Mouse (Mus musculus) embryonic facial prominence, embryonic 13.5 days (tissue): ENCODE measurements around the gene Ncor2. TPM values are rescaled to one million over a fixed set of nuclear protein-coding genes. Genes with fewer than 3 reads are reported as not detected.

Source experiments
- ATAC-seq: fragments of 200-750 bp; cut with Nextera tagmentation; 2 replicates; pipeline ENCODE4 v1.8.0; 2017; ENCODE audit warnings: low read depth; ENCODE audit not compliant: insufficient number of reproducible peaks, insufficient read depth, low FRiP score, low TSS enrichment
- H3K27ac ChIP-seq: fragments of 300-500 bp; sonication (generic); 2 replicates; pipeline ENCODE4 v1.5.1; 2015; ENCODE audit warnings: moderate library complexity, mild to moderate bottlenecking, inconsistent platforms
- H3K27me3 ChIP-seq: fragments of 300-500 bp; sonication (generic); 2 replicates; pipeline ENCODE4 v1.6.1; 2015; ENCODE audit warnings: mild to moderate bottlenecking, inconsistent platforms
- H3K36me3 ChIP-seq: fragments of 300-500 bp; sonication (generic); 2 replicates; pipeline ENCODE4 v1.6.1; 2015; ENCODE audit warnings: mild to moderate bottlenecking, inconsistent platforms
- H3K4me1 ChIP-seq: fragments of 300-500 bp; sonication (generic); 2 replicates; pipeline ENCODE4 v1.6.1; 2015; ENCODE audit warnings: inconsistent platforms
- H3K4me2 ChIP-seq: fragments of 300-500 bp; sonication (generic); 2 replicates; pipeline ENCODE4 v1.6.1; 2015; ENCODE audit warnings: moderate library complexity, mild to moderate bottlenecking, inconsistent platforms
- H3K4me3 ChIP-seq: fragments of 300-500 bp; sonication (generic); 2 replicates; pipeline ENCODE4 v1.5.1; 2015; ENCODE audit warnings: mild to moderate bottlenecking, inconsistent platforms
- H3K9ac ChIP-seq: fragments of 300-500 bp; sonication (generic); 2 replicates; pipeline ENCODE4 v1.6.1; 2015; ENCODE audit warnings: mild to moderate bottlenecking, inconsistent platforms
- H3K9me3 ChIP-seq: fragments of 300-500 bp; sonication (generic); 2 replicates; pipeline ENCODE4 v1.6.1; 2016; ENCODE audit warnings: inconsistent platforms
- WGBS: fragments of 180-500 bp; shearing (Covaris S2); methylation state at CpG from one replicate; pipeline ENCODE4 v1.1.7; 2015; ENCODE audit warnings: mixed read lengths; 5-methylcytosine and 5-hydroxymethylcytosine counted together
- polyA plus RNA-seq: library from polyadenylated mRNA; unstranded; fragments of >200 nt; fragmentation: Nextera tagmentation; extraction: Ambion mirVana; gene quantifications from 2 replicates; pipeline ENCODE4 v1.2.1, GENCODE M21; 2015

Ncor2 gene
- polyA plus RNA-seq, 1 experiment from 2014 or later, result 36.2 TPM

GRCm38 (mm10) chr5:125154989-125155388 is 24.0 kb downstream of the Ncor2 start:
- Histone ChIP-seq H3K4me2 (no peak overlapping the region; the same call in 1 of the 2 replicates), H3K27me3 (no peaks in the 10 kb centered on the region), H3K9me3 (no peaks in the 10 kb centered on the region), H3K36me3 (peaks cover 4% of the 10 kb centered on the region; the same call in 1 of the 2 replicates), H3K27ac (peak overlapping the region; percentile 22; the same call in 1 of the 2 replicates), H3K4me1 (peaks cover 94% of the 10 kb centered on the region), H3K9ac (peak overlapping the region; percentile 44; the same call in 1 of the 2 replicates), H3K4me3 (no peak overlapping the region)
- 60% methylated on average over 5 of the region's 5 CpGs for WGBS
- no peak for ATAC-seq

GRCm38 (mm10) chr5:125154178-125154577 is 24.8 kb downstream of the Ncor2 start:
- peaks cover 4% of the 10 kb centered on the region; the same call in 1 of the 2 replicates for H3K36me3 ChIP-seq
- no peak overlapping the region for H3K4me2 ChIP-seq
- no peak overlapping the region for H3K9ac ChIP-seq
- H3K27ac ChIP-seq, result 0 out of 2 replicates have a peak overlapping the region, but pooled peaks have one; percentile 11
- WGBS, result 70% methylated on average over 5 of the region's 5 CpGs
- no peak overlapping the region for H3K4me3 ChIP-seq
- H3K4me1 ChIP-seq, result peaks cover 91% of the 10 kb centered on the region
- ATAC-seq, result no peak
- no peaks in the 10 kb centered on the region for H3K9me3 ChIP-seq
- H3K27me3 ChIP-seq, result no peaks in the 10 kb centered on the region

GRCm38 (mm10) chr5:125153201-125153816 is 25.7 kb downstream of the Ncor2 start:
- H3K36me3 ChIP-seq, result peaks cover 4% of the 10 kb centered on the region; the same call in 1 of the 2 replicates
- H3K27me3 ChIP-seq, result no peaks in the 10 kb centered on the region
- 90% methylated on average over 11 of the region's 11 CpGs for WGBS
- H3K4me3 ChIP-seq, result no peak overlapping the region
- peaks cover 91% of the 10 kb centered on the region for H3K4me1 ChIP-seq
- no peak overlapping the region for H3K4me2 ChIP-seq
- no peak for ATAC-seq
- no peaks in the 10 kb centered on the region for H3K9me3 ChIP-seq
- H3K9ac ChIP-seq, result no peak overlapping the region
- peak overlapping the region; percentile 92 for H3K27ac ChIP-seq

GRCm38 (mm10) chr5:125151872-125152534 is 27.0 kb downstream of the Ncor2 start:
- peak overlapping the region; percentile 41 for H3K4me2 ChIP-seq
- H3K4me3 ChIP-seq, result peak overlapping the region; percentile 4; the same call in 1 of the 2 replicates
- no peaks in the 10 kb centered on the region for H3K9me3 ChIP-seq
- H3K27ac ChIP-seq, result peak overlapping the region; percentile 92
- peaks cover 91% of the 10 kb centered on the region for H3K4me1 ChIP-seq
- H3K9ac ChIP-seq, result peak overlapping the region; percentile 65
- peaks cover 4% of the 10 kb centered on the region; the same call in 1 of the 2 replicates for H3K36me3 ChIP-seq
- ATAC-seq, result peak; percentile 30; the same call in 1 of the 2 replicates
- no peaks in the 10 kb centered on the region for H3K27me3 ChIP-seq
- 12% methylated on average over 17 of the region's 17 CpGs for WGBS

GRCm38 (mm10) chr5:125150951-125151564 is 28.0 kb downstream of the Ncor2 start:
- peak overlapping the region; percentile 65; the same call in 1 of the 2 replicates for H3K9ac ChIP-seq

GRCm38 (mm10) chr5:125149142-125149541 is 29.9 kb downstream of the Ncor2 start:
- Histone ChIP-seq H3K36me3 (peaks cover 4% of the 10 kb centered on the region; the same call in 1 of the 2 replicates), H3K27ac (peak overlapping the region; percentile 63), H3K4me2 (no peak overlapping the region), H3K27me3 (no peaks in the 10 kb centered on the region), H3K9me3 (no peaks in the 10 kb centered on the region), H3K4me1 (peaks cover 73% of the 10 kb centered on the region), H3K9ac (no peak overlapping the region; the same call in 1 of the 2 replicates), H3K4me3 (no peak overlapping the region)
- 83% methylated on average over 17 of the region's 17 CpGs for WGBS
- no peak for ATAC-seq

More at GRCm38 (mm10) chr5:125150951-125151564, 28.0 kb downstream of the Ncor2 start:
- 26% methylated on average over 10 of the region's 10 CpGs for WGBS
- ATAC-seq, result peak; percentile 21; the same call in 1 of the 2 replicates
- Histone ChIP-seq H3K9me3 (no peaks in the 10 kb centered on the region), H3K36me3 (peaks cover 4% of the 10 kb centered on the region; the same call in 1 of the 2 replicates), H3K4me2 (peak overlapping the region; percentile 41), H3K27me3 (no peaks in the 10 kb centered on the region), H3K4me1 (peaks cover 87% of the 10 kb centered on the region), H3K4me3 (no peak overlapping the region), H3K27ac (peak overlapping the region; percentile 92)

- WGBS, result 64% methylated on average over 5 of the region's 5 CpGs
- peak overlapping the region; percentile 63 for H3K27ac ChIP-seq
- no peak overlapping the region for H3K4me3 ChIP-seq
- H3K4me1 ChIP-seq, result peaks cover 71% of the 10 kb centered on the region
- ATAC-seq, result no peak
- H3K27me3 ChIP-seq, result no peaks in the 10 kb centered on the region
- H3K9ac ChIP-seq, result no peak overlapping the region; the same call in 1 of the 2 replicates
- peaks cover 4% of the 10 kb centered on the region; the same call in 1 of the 2 replicates for H3K36me3 ChIP-seq
- no peaks in the 10 kb centered on the region for H3K9me3 ChIP-seq
- H3K4me2 ChIP-seq, result no peak overlapping the region
Observed at GRCm38 (mm10) chr5:125148686-125149085, 30.3 kb downstream of the Ncor2 start.

GRCm38 (mm10) chr5:125148173-125148572 is 30.8 kb downstream of the Ncor2 start:
- Histone ChIP-seq H3K36me3 (peaks cover 4% of the 10 kb centered on the region; the same call in 1 of the 2 replicates), H3K9ac (no peak overlapping the region), H3K27me3 (no peaks in the 10 kb centered on the region), H3K9me3 (no peaks in the 10 kb centered on the region), H3K4me3 (no peak overlapping the region), H3K27ac (peak overlapping the region; percentile 63), H3K4me1 (peaks cover 71% of the 10 kb centered on the region), H3K4me2 (no peak overlapping the region)
- ATAC-seq, result no peak
- 57% methylated on average over 10 of the region's 10 CpGs for WGBS

GRCm38 (mm10) chr5:125147124-125147523 is 31.9 kb downstream of the Ncor2 start:
- H3K4me3 ChIP-seq, result no peak overlapping the region
- ATAC-seq, result no peak
- H3K4me2 ChIP-seq, result no peak overlapping the region
- peak overlapping the region; percentile 51 for H3K27ac ChIP-seq
- WGBS, result 72% methylated on average over 5 of the region's 5 CpGs
- no peaks in the 10 kb centered on the region for H3K36me3 ChIP-seq
- H3K27me3 ChIP-seq, result no peaks in the 10 kb centered on the region
- peaks cover 73% of the 10 kb centered on the region for H3K4me1 ChIP-seq
- H3K9me3 ChIP-seq, result no peaks in the 10 kb centered on the region
- no peak overlapping the region for H3K9ac ChIP-seq

GRCm38 (mm10) chr5:125143114-125143872 is 35.7 kb downstream of the Ncor2 start:
- H3K9ac ChIP-seq, result peak overlapping the region; percentile 23; the same call in 1 of the 2 replicates
- H3K9me3 ChIP-seq, result no peaks in the 10 kb centered on the region
- peak overlapping the region; percentile 99 for H3K27ac ChIP-seq
- peaks cover 79% of the 10 kb centered on the region for H3K4me1 ChIP-seq
- no peaks in the 10 kb centered on the region for H3K36me3 ChIP-seq
- ATAC-seq, result no peak
- H3K4me2 ChIP-seq, result no peak overlapping the region
- no peaks in the 10 kb centered on the region for H3K27me3 ChIP-seq
- 83% methylated on average over 12 of the region's 12 CpGs for WGBS
- no peak overlapping the region for H3K4me3 ChIP-seq

- Histone ChIP-seq H3K9me3 (no peaks in the 10 kb centered on the region), H3K4me3 (no peak overlapping the region), H3K27me3 (no peaks in the 10 kb centered on the region), H3K36me3 (no peaks in the 10 kb centered on the region), H3K4me1 (peaks cover 79% of the 10 kb centered on the region), H3K4me2 (peak overlapping the region; percentile 80), H3K27ac (peak overlapping the region; percentile 99), H3K9ac (peak overlapping the region; percentile 74; the same call in 1 of the 2 replicates)
- 49% methylated on average over 5 of the region's 5 CpGs for WGBS
- ATAC-seq, result no peak
Observed at GRCm38 (mm10) chr5:125141916-125142315, 37.1 kb downstream of the Ncor2 start.
